Mouse (Mus musculus): Measurements from ENCODE around the gene Dhrs4.

The Dhrs4 gene

GRCm38 (mm10) chr14:55484430-55485085 lies 6.0 kb downstream of the Dhrs4 start:
- DNase-seq (ENCODE audit: inconsistent age in 2 of 2, low spot score in 1 of 2), result no peak

- no peak for DNase-seq (ENCODE audit: inconsistent age in 2 of 2, low spot score in 1 of 2)
These were observed 8.3 kb downstream of the Dhrs4 start for GRCm38 (mm10) chr14:55486836-55487235.

- peak; percentile 77 to 87 for DNase-seq (ENCODE audit: inconsistent age in 2 of 2, low spot score in 1 of 2)
These were observed 12.0 kb downstream of the Dhrs4 start, which contains the start of gene Carmil3 for GRCm38 (mm10) chr14:55490361-55491201. TSS of gene Carmil3 (plus strand) at chr14:55490651.

GRCm38 (mm10) chr14:55491291-55491833 lies 12.8 kb downstream of the Dhrs4 start:
- DNase-seq (ENCODE audit: inconsistent age in 2 of 2, low spot score in 1 of 2), result peak; percentile 67 to 84

- DNase-seq (ENCODE audit: inconsistent age in 2 of 2, low spot score in 1 of 2), result no peak
These were observed 13.5 kb downstream of the Dhrs4 start for GRCm38 (mm10) chr14:55492103-55492502.

GRCm38 (mm10) chr14:55495509-55496240 lies 17.1 kb downstream of the Dhrs4 start:
- no peak for DNase-seq (ENCODE audit: inconsistent age in 2 of 2, low spot score in 1 of 2)

- DNase-seq (ENCODE audit: inconsistent age in 2 of 2, low spot score in 1 of 2), result no peak
These were observed 18.3 kb downstream of the Dhrs4 start for GRCm38 (mm10) chr14:55496761-55497448.

GRCm38 (mm10) chr14:55497449-55497821 lies 18.9 kb downstream of the Dhrs4 start:
- peak; percentile 82 to 95 for DNase-seq (ENCODE audit: inconsistent age in 2 of 2, low spot score in 1 of 2)

GRCm38 (mm10) chr14:55505612-55506011 lies 27.1 kb downstream of the Dhrs4 start:
- DNase-seq (ENCODE audit: inconsistent age in 2 of 2, low spot score in 1 of 2), result no peak

GRCm38 (mm10) chr14:55507801-55508200 lies 29.2 kb downstream of the Dhrs4 start:
- DNase-seq (ENCODE audit: inconsistent age in 2 of 2, low spot score in 1 of 2), result no peak

- DNase-seq (ENCODE audit: inconsistent age in 2 of 2, low spot score in 1 of 2), result no peak
These were observed 31.0 kb downstream of the Dhrs4 start for GRCm38 (mm10) chr14:55509540-55509939.

- DNase-seq (ENCODE audit: inconsistent age in 2 of 2, low spot score in 1 of 2), result no peak
These were observed 31.7 kb downstream of the Dhrs4 start, which contains the start of gene Cpne6 for GRCm38 (mm10) chr14:55510125-55510731. TSS of gene Cpne6 (plus strand) at chr14:55510445.

- DNase-seq (ENCODE audit: inconsistent age in 2 of 2, low spot score in 1 of 2), result no peak
These were observed 32.5 kb downstream of the Dhrs4 start for GRCm38 (mm10) chr14:55511037-55511436.

- DNase-seq (ENCODE audit: inconsistent age in 2 of 2, low spot score in 1 of 2), result no peak
These were observed 35.4 kb downstream of the Dhrs4 start for GRCm38 (mm10) chr14:55513927-55514326.

GRCm38 (mm10) chr14:55515846-55516245 lies 37.3 kb downstream of the Dhrs4 start:
- no peak for DNase-seq (ENCODE audit: inconsistent age in 2 of 2, low spot score in 1 of 2)

GRCm38 (mm10) chr14:55518897-55519296 lies 40.3 kb downstream of the Dhrs4 start:
- DNase-seq (ENCODE audit: inconsistent age in 2 of 2, low spot score in 1 of 2), result no peak

- DNase-seq (ENCODE audit: inconsistent age in 2 of 2, low spot score in 1 of 2), result no peak
These were observed 41.0 kb downstream of the Dhrs4 start for GRCm38 (mm10) chr14:55519604-55520003.

- DNase-seq (ENCODE audit: inconsistent age in 2 of 2, low spot score in 1 of 2), result peak; percentile 22 to 62
These were observed 42.1 kb downstream of the Dhrs4 start for GRCm38 (mm10) chr14:55520451-55521361.

GRCm38 (mm10) chr14:55524062-55524461 lies 45.5 kb downstream of the Dhrs4 start:
- no peak for DNase-seq (ENCODE audit: inconsistent age in 2 of 2, low spot score in 1 of 2)

Measured in adrenal gland, adult (tissue).